Mouse (Mus musculus) splenic B cell, adult 2 months (primary cell): ENCODE results near the gene Itpkc.

Experiments used
- DNase-seq: peaks from one replicate; pipeline ENCODE4 v3.0.0-alpha.2; 2011; ENCODE audit warnings: low read depth, low spot score
- H3K27me3 ChIP-seq: 2 replicates; pipeline ENCODE4 v1.6.1; 2012; ENCODE audit warnings: mild to moderate bottlenecking, low read length, moderate library complexity, mixed read lengths; ENCODE audit not compliant: control insufficient read depth, poor library complexity, insufficient read depth, severe bottlenecking
- H3K36me3 ChIP-seq: 2 replicates; pipeline ENCODE4 v1.6.1; 2012; ENCODE audit warnings: mild to moderate bottlenecking, low read length, moderate library complexity, mixed read lengths; ENCODE audit not compliant: control insufficient read depth, poor library complexity, insufficient read depth, severe bottlenecking

Gene Itpkc

DNA sequence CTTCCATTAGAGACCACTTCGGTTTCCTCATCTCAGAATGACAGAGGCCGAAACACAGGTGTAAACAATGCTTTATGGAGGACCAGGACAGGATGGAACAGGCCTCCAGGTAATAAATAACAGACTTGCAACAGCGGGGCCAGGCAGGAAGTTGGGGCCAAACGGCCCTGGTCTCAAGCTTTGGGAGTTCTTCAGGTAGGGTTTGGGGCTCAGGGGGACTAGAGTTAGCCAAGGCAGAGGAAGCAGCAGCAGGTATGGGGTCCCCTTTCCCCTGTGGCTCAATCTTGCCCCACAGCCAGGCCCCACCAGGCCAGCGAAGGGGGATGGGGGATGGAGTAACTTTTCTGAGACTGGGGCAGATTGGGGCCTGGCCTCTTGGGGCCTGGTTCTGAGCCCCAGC is 60.1 kb downstream of the Itpkc start:
- Histone ChIP-seq H3K36me3 (peaks cover 9% of the 10 kb centered on the region), H3K27me3 (no peaks in the 10 kb centered on the region)
- no peak for DNase-seq

DNA sequence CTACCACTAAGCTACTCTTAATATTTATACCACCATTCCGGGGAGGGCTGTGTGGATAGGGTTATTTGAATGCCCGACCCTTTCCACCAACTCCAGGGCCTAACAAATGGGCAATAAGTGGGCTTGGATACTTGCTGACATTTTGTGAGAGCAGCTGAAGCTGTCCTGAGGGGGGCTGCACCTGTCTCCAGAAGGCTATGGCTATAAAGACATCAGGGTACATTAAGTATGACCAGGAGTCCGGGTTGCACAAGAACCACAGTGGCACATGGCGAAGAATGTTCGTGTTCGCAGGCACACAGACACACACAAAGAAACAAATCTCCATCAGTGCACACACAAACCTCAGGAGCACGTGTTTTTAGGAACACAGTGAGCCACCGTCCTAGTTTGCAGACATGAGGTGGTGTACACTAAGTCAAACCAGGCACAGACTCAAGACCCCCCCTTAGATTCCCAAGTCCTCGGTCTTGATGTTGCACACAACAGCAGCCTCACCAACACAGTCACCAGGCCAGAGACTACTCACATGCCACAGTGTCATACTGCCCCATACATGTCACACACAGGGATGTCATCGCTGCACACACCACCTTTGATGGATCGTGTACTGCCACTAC is 60.9 kb downstream of the Itpkc start:
- Histone ChIP-seq H3K36me3 (peaks cover 4% of the 10 kb centered on the region), H3K27me3 (no peaks in the 10 kb centered on the region)
- no peak for DNase-seq

DNA sequence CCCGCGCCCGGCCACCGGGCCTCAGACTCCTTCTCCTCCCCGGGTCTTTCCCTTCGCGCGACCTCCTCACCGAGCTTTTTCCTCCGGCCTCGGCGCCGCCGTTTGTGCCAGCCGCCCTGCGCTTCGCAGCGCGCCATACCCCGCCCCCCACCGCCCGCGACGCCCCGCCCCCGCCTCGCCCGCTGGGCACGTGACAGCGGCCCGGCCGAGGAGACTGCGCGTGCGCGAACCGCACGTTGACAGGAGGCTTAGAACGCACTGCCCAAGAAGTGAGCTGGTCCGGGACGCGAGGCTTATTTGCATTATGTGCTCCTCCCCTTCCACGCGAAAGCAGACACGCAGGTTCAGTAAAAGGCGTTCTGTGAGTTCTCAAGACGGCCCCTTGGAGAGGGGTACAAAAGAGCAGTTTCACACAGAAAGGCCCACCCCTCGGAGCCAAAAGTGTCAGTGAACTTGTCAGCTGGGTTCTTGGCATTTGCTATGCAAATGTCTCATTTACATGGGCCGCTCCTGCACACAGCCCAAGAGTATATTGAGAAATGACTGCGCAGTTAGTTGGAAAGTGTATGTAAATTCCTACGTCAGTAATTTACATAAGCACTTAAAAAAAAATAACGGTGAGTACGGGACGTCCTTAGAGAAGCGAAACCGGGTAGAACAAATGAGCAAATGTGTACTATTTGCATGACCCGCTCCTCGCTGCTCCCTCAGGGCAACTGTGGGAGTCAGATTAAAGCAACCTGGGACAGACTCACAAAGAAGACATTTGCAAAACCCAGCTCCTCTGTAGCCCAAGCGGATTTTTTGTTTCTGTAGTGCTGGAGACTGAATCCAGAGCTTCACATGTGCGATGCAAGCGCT is 61.6 kb downstream of the Itpkc start, which contains the start of gene Egln2:
Gene Egln2 (minus strand): TSS at position 189 of the 861 bp plus-strand sequence.
- H3K27me3 ChIP-seq, result no peaks in the 10 kb centered on the region
- H3K36me3 ChIP-seq, result peaks cover 4% of the 10 kb centered on the region; the same call in 1 of the 2 replicates
- peak; percentile 97 for DNase-seq

DNA sequence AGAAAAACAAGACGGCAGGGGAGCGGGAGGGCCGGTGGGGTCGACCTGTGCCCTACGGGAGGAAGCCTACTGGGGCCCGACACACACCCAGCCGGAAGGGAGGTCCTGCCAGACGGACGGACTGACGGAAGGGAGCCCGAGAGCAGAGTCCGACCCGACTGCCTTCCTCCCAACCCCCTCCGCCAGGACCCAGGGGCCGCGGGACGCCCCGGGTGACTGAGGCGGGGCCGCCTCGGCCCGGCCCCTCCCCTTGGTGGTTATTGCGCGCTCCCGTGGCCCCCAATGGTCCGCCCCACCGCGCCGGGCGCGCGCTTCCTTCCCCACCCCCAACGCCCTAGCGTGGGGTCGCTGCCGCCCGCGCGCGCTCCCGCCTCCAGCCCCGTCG is 62.2 kb downstream of the Itpkc start:
- Histone ChIP-seq H3K27me3 (no peaks in the 10 kb centered on the region), H3K36me3 (peaks cover 2% of the 10 kb centered on the region; the same call in 1 of the 2 replicates)
- peak; percentile 87 for DNase-seq

DNA sequence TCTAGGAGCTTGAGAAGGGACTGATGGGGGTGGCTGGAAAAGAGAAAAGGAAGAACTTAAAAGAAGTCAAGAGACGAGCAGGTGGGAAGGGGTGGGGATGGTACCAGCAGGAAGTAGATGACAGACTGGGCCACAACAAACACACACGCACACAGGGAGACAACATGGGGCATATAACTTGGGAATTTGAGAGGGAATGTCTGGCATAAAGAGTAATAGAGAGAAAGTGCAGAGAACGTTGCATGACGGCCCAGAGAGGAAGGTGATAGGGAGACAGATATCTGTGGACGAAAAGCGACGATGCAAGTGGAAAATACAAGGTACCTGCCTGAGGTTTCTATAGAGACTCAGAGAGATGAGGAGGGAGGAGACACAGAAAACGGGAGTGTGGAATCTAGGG is 62.8 kb downstream of the Itpkc start:
- H3K27me3 ChIP-seq, result no peaks in the 10 kb centered on the region
- peaks cover 2% of the 10 kb centered on the region; the same call in 1 of the 2 replicates for H3K36me3 ChIP-seq
- no peak for DNase-seq

DNA sequence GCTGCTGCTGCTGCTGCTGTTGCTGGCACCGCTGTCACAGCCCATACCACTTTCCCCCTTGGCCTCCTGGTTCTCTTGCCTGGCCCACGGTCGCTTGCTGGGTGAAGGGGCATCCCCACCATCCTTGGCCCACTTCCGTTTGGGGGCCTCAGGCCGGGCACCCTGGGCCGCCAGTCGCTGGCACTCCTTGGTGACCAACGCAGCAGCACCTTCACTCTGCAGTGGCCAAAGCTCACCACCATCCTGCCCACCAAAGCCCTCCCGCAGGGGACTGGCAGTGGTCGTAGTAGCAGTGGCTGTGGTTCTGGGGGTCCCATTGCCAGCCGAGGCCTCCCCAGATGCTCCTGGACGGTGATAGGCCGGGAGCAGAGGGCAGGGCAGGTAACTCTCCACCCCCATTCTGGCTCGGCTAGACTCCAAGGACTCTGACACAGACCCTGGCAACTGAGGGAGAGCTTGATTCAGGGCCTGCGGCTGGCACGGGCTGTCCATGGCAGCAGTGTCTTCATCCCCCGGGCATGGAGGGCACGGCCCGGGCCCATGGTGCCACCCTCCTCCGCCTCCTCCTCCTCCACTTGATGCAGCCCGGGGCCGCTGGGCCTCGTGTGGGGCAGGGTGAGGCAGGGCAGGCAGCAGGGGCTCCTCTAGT is 63.3 kb downstream of the Itpkc start:
- no peaks in the 10 kb centered on the region for H3K27me3 ChIP-seq
- DNase-seq, result no peak
- peaks cover 2% of the 10 kb centered on the region; the same call in 1 of the 2 replicates for H3K36me3 ChIP-seq

DNA sequence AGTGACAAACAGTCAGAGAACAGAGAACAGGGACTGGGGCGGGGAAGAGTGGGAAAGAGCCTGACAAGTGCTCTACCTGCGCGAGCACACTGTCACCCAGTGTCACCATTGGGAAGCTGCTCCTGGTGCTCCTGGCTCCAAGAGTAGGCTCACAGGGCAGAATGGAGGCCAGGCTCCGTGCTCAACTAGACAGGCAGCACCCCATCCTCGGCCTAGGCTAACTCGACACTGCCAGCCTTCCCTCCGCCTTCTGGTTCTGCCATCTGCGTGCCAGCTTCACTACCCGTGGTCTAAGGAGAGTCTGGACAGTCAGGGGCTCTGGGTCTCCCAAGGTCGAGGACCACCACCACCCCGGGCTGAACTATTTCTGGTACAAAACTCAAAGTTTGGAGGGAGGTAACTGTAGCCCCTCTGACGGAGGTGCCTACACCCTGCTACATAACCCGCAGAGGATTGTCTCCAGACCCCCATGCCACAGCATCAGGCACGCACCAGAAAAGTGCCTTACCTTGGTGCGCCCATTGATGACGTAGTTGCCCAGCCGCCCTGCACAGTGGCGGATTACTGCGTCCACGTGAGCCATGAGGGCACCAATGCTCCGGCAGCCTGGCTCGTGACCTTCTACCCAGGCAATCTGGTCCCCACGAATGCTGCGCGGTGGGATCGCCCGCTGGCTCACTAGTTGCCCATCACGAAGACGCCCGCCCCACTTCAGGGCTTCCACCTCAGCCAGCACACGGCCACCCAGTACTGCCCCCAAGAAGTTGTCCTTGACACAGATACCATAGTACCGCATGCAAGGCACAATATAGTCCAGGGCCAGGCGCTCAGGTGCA is 64.1 kb downstream of the Itpkc start:
- Histone ChIP-seq H3K27me3 (no peaks in the 10 kb centered on the region), H3K36me3 (peaks cover 2% of the 10 kb centered on the region)
- no peak for DNase-seq

DNA sequence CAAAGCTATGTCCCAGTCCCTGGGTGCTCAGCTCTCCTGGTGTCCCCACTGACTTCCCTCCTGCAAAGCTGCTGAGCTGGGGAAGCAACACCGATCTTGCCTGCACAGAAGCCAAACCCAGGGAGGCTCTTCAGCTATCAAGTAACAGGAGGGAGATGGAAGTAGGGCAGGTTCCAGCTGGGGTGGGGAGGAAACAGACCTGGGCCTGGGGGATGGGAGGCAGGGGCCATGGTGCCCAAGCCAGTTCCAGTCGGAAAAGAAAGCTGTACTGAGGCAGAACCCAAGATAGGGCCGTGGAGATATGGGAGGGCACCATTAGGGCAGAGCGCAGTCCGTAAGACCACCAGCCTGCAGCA is 65.0 kb downstream of the Itpkc start:
- no peaks in the 10 kb centered on the region for H3K27me3 ChIP-seq
- no peak for DNase-seq
- peaks cover 8% of the 10 kb centered on the region for H3K36me3 ChIP-seq

DNA sequence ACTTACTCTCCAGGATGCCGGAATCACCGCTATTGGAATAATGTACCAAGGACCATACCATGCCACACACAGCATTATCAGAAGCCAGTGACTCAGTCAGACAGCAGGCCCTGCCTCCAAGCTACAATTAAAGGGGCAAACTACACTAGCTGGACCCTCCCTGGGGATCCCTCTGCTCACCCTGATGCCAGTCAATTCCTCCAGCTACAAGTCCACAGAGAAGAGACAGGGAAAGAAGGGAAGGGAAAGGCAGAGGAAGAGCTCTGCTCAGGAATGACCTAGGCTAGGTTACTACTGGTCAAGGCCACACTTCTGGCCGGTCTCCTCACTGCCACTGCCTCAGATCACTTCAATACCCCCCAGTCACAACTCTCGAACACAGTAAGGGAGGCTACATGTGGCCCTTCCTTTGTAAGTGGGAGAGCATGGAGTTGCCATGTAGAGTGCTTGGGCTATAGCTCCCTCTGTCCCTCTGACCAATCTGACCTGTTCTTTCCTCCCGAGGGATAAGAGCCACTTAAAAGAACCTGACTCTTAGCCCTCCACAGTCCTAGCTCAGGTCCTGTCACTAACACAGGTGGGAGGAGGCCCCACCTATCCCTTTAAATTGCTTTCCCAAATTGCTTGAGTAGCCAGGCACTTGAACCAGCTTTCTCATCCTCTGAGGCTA is 65.5 kb downstream of the Itpkc start:
- Histone ChIP-seq H3K36me3 (peaks cover 9% of the 10 kb centered on the region), H3K27me3 (no peaks in the 10 kb centered on the region)
- DNase-seq, result no peak

DNA sequence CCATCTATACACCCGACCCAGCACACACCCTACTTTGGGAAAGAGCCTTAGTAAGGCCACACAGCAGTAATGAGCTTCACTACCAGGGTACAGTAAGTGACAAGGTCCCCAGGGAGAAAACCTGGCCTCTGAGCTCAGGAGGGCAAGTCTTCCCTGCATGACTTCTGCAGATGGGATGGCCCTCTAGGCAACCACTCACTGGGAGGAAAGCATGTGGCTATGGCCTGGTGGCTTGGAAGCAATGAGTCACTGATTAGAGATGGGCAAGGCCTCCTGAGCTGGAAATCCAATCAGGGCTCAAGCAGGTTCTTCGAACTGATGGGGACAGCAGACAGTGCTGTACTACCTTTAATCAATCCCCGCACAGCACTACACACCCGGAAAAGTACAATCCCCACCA is 66.7 kb downstream of the Itpkc start:
- no peak for DNase-seq

DNA sequence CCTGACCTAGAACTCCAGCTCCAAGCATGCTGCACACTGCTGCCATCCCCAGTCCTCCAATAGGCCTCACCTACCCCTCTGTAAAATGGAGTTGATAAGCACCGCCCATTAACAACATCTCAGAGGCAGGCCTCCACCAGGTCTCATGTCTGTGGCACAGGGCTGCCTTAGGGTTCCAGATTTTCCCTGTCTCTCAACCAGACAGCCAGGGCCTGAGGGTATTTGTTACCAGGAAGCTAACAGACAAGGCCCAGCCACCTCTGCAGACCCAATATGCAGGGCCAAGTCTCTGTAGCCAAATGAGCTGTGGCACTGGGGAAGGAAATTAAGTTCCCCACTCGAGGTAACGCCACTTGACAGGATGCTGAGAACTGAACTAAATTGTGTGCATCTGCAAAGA is 67.5 kb downstream of the Itpkc start:
- Histone ChIP-seq H3K36me3 (peaks cover 9% of the 10 kb centered on the region), H3K27me3 (no peaks in the 10 kb centered on the region)
- no peak for DNase-seq

More for the DNA sequence above, 66.7 kb downstream of the Itpkc start:
- Histone ChIP-seq H3K27me3 (no peaks in the 10 kb centered on the region), H3K36me3 (peaks cover 9% of the 10 kb centered on the region)

DNA sequence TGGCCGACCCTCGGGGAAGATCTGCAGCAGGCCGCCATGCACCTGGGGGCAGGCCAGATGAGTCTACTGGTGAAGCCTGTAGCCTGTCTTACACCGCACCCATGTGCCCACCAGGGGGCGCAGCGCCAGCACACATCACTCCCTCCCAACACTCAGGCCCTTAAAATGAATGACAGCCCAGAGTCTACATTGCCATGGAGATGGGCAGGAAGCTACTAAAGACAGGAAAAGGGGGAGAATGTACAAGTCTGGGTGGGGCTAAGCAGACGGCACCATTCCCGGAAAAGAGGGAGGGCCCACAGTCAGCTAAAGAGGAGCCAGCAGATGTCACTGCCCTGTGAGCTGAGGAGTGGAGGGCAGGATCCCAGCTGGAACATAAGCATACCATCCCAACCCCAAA is 68.6 kb downstream of the Itpkc start:
- Histone ChIP-seq H3K36me3 (peaks cover 7% of the 10 kb centered on the region), H3K27me3 (no peaks in the 10 kb centered on the region)
- peak; percentile 92 for DNase-seq

DNA sequence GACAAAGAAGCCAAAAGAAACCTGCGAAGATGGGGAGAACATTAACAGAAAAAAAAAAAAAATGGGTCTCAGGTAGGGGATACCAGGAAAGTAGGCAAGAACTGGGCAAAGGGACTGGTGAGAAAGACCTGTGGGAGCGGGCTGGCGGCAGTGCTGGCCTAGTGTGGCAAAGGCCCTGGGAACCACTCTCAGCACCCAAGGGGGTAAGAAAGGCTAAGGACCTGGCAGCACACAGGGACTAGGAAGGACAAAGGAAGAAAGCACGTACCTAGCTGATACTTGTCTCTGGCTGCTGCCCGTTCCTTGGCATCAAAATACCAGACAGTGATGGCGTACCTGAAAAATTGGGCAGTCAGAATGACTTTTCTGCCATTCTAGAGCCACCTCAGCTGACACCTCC is 69.2 kb downstream of the Itpkc start:
- H3K36me3 ChIP-seq, result peaks cover 7% of the 10 kb centered on the region
- no peak for DNase-seq
- H3K27me3 ChIP-seq, result no peaks in the 10 kb centered on the region

DNA sequence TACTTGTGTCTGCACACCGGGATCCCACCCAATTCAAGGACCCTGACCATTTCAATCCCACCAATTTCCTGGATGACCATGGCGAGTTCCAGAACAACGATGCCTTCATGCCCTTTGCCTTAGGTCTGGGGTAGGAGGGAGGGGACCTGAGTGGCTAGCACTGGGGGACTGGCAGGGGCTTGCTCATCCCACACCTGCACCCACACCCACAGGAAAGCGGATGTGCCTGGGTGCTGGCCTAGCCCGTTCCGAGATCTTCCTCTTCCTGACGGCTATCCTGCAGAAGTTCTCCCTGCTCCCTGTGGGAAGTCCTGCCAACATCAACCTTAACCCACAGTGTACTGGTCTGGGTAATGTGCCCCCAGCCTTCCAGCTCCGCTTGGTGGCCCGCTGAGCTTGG is 70.3 kb downstream of the Itpkc start:
- H3K27me3 ChIP-seq, result no peaks in the 10 kb centered on the region
- H3K36me3 ChIP-seq, result peaks cover 7% of the 10 kb centered on the region
- no peak for DNase-seq
